Mouse (Mus musculus): Measurements from ENCODE around the gene Elk4.

Elk4 gene

DNA sequence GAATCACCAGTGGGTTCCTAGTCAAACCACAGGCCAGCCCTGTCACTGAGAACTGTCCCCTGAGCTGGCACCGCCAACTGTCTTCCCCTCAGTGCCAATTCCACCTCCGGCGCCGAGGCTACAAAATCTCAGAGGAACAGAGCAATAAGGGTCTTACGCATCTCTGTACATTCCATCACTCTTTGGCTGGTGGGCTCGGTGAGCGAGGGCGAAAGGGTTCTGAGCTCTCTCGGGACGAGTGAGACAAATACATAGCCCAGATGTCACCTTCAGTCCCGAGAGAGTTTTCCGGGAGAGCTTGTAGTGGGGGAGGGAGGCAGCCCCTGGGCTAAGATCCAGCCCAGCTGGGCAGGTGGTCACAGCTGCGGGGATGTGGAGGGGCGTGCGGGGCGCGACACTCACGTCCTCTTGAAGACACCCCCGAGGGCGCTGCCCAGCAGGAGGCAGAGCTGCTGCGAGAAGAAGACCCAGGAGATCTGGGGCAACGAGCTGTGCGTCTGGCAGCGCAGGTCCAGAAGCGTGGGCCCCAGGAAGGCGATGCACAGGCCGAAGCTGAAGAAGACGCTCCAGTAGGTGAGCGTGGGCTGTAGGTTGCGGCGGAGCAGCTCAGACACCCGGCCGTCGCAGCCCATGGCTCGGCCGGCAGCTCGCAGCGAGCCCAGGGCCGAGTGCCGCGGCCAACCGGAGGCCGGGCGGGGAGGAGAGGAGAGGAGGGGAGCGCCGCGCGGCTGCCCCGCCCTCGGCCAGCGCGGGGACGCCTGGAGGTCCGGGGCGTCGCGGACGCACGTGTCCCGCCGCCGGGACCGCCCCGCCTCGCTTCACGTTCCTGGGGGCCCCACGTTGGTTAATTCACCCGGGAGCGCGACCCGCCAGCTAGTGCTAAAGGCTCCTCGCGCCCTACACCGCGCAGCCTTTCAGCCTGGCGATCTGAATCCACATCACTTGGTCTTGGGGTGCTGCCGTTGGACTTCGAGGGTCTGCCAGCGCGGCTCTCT lies 60.2 kb downstream of the Elk4 start, which contains the start of gene Mfsd4a:
Mfsd4a (minus strand) TSS at position 802 of the 995 bp plus-strand sequence.
- peak; percentile 70 to 78 for DNase-seq

DNA sequence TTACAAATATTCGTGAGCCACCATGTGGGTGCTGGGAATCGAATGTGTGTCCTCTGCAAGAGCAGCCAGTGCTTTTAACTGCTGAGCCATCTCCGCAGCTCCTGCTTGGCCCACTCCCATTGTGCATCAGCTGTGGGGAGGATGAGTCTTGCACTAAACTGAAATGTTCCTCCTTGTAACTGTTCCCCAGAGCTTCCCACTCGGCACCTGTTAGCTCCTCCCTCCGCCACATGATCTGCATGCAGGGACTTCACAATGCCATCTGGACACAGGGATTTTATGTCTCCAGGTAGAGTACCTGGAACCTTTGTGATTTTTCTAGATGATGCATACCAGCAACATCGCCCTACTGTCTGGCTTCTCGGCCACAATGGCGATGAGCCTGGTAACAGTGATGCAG lies 62.0 kb downstream of the Elk4 start:
- no peak for DNase-seq

DNA sequence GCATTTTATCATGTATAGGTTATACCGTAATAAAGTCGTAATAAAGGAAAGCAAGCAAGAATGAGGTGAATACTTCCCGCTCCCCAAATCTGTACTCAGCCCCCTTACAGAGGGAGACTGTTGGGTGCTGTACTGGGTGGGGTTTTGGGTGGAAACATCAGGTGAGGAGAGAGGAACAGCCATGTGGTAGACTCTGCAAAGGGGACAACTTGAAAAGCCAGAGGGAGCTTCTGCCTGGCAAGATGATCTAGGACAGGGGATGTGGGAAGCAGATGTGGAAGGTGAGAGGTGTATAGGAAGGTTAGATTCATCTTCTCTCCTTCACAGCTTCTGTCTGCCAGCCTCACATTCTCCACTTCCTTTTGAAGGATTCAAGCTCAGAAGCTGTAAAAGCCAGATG lies 63.3 kb downstream of the Elk4 start:
- DNase-seq = no peak

DNA sequence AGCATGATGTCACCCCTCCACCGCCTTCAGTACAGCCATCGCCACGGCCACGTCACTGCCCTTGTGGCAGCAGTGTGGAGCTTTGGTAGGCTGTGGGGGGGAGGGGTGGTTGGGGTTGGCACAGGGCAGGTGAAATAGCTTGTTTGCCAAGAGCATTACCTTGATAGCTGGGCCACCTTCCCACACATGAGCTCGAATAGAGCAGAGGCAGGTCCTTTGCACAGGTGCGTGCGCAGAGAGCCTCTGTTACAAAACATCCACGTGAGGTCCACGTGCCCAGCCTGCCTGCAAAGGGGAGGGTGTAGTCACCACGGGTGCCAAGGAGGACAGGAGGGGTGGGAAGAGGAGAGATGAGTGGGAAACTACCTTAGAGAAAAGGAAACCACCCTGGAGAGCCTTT lies 68.2 kb downstream of the Elk4 start:
- no peak for DNase-seq

DNA sequence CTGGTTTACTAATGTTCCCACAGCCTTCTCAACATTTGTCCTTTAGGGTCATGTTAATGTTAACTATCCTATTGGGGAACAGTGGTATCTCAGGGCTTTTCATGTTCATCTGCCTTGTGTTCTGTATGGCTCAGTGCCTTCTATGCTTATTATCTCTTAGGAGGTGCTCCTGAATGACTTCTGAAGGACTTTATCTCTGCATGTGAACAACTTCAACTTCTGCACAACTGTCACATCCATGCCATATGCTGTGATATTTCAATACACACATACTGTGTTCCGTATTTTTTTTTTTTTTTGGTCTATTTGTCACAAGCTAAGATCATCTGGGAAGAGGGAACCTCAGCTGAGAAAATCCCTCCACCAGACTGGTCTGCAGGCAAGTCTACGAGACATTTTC lies 71.0 kb downstream of the Elk4 start:
- no peak for DNase-seq

Data from cerebellum, postnatal 36 days (tissue).